Mouse (Mus musculus) embryo, embryonic 11 days (tissue): Measurements from ENCODE around the gene Tango6.

Source experiments
- DNase-seq: peaks from one replicate; pipeline ENCODE4 v3.0.0-alpha.2; 2015

Gene Tango6

GRCm38 (mm10) chr8:106701360-106701759 is 18.5 kb downstream of the Tango6 start:
- no peak for DNase-seq

- no peak for DNase-seq
Observed at GRCm38 (mm10) chr8:106704199-106704900, 21.5 kb downstream of the Tango6 start.

DNA sequence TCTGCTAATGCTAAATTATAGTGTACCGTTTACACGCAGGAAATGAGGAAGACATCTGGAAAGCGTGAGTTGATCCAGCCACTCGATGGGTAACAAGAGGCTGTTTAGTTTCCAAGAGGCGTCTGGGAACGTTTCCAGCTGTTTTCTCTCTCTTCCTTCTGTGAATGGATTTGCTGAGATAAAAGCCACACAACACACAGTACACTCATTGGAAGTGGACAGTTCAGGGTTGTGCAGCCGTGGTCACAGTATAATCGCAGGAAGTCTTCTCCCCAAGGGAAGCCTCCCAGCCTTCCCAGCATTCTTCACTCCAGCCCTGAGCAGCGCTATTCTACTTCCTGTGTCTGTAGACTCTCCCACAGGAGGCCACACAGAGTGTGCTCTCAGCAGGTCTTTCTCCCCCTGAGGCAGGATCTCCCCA is 22.0 kb downstream of the Tango6 start:
- peak; percentile 42 for DNase-seq

- DNase-seq, result no peak
Observed at GRCm38 (mm10) chr8:106706194-106706593, 23.3 kb downstream of the Tango6 start.

DNA sequence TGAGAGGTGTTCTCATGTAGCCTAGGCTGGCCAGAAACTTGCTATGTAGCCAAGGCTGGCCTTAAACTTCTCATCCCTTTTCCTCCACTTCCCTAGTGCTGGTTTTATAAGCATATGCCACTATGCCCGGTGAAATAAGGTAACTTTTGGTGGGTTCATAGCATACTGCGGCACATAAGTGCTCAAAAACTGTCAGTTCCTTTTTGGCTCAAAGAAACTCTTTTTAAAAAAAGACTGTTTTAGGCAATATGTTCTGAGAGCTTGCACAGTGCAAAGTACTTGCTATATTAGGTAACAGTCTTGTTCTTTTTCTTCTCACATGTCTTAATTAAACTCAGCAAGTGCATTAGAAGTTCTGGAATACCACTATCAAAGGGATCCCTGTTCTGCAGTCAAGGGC is 27.1 kb downstream of the Tango6 start:
- no peak for DNase-seq

- DNase-seq, result no peak
Observed at GRCm38 (mm10) chr8:106712487-106712886, 29.6 kb downstream of the Tango6 start.

DNA sequence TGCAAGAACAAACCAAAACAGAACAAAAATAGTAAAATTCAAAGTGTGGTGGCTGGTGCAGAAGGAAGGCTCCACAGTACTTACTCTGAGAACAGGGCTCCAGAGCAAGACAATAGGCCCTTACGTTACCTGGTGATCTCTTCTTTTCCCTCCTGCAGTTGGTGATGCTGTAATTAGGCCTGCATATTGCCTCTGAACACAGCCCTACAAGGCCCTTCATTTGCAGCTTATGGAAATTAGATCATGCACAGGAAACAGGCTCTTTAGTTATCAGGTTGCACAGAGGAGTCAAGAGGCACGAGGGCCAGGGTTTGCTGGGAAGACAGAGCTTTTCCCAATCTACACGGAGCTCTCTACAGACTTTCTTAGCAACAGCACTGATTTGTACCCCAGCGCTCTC is 31.4 kb downstream of the Tango6 start:
- DNase-seq, result no peak

DNA sequence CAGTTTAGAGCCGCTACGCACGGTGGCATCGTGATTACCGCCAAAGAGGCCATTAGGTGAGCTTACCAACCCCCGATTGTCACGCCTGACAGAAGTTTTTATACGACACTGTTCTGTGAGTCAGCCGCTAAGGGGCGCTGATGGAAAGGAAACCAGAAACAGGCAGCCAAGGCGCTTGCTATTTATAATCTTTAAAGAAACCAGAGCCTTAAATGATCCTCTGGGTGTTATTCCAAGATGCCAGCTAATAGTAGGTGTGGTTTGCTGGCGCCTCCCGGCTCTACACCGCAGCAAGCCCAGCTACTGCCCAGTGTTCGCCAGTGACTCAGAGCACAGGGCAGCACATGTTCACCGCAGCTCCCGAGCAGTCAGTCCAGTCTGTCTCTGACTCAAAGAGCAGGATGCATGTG is 35.2 kb downstream of the Tango6 start:
- peak; percentile 84 for DNase-seq

- no peak for DNase-seq
Observed at GRCm38 (mm10) chr8:106720921-106721320, 38.1 kb downstream of the Tango6 start.

DNA sequence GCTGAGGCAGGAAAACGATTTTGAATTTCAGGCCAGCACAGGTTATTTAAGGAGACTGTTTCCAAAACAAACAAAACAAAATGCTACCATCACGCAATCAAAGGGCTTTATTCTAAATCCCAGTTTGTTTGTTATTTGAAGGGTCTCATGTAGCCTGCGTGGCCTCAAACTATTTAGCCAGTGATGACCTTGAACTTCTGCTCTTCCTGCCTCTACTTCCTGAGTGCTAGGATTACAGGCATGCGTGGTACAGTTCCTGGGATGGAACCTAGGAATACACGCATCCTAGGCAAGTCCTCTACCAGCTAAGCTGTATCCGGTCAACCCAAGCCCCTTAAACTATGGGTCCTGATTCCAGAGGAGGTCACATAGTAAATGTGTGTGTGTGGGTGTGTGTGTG is 39.6 kb downstream of the Tango6 start:
- DNase-seq, result no peak

DNA sequence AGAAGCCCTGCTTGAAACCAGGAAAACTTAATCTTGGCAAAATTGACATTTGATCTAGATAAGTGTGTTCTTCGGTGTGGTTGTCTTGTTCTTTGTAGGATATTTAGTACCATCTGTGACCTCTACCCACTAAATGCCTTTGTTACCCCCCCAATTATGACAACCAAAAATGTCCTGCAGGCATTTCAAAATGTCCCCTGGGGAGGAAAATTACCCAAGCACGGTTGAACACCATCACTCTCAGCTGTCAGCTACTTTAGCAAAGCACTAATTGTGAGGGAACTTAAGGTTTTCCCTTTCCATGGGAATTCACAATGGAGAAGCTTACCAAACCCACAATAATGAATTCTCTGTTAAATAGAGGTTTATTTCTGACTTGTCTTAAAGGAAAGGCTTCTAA is 41.1 kb downstream of the Tango6 start:
- DNase-seq, result peak; percentile 45

DNA sequence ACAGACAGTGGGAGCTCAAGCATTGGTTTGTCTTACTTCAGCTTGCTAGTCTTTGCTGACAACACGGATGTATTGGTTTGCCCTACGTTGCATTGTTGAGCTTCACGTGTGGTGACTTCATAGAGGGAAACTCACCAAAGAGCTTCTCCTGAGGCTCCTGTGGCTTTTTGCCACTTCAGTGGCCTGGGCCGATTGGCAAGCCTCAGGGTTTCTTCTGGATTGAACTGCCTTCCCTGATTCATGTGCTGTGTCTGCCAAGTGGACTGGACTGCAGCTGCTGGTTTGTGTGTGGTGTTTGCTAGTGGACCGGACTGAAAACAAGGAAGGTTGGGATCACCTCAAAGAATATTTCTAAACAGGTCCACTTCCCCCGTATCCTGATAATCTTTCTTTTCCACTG is 43.7 kb downstream of the Tango6 start:
- no peak for DNase-seq

DNA sequence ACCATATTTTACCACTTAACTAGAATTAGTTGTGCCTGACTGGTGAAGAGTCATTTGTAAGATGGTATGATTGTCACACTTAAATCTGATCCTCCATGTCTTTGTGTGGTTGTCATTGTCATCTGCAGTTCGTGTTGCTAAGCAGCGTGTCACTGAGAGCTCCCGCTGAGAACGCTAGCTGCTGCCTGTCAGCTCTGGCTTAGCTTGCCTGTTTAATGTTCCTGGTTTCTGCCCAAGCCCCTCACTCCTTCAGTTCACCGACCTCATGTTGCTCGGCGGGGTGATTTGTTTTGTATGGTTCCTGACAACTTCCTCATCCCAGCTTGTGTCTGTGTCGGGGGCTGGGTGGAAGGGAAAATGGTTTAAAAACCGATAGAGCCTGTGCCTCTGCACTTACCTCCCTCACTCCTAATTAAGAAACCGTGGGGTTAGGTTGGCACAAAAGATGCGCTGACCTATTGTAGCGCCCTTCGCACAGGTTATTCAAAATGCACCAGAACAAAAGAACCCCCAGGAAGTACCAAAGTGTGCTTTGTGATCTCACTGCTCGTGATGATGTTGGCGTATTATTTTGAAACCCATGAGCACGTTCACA is 44.5 kb downstream of the Tango6 start:
- peak; percentile 78 for DNase-seq

GRCm38 (mm10) chr8:106727889-106728288 is 45.0 kb downstream of the Tango6 start:
- DNase-seq, result no peak

DNA sequence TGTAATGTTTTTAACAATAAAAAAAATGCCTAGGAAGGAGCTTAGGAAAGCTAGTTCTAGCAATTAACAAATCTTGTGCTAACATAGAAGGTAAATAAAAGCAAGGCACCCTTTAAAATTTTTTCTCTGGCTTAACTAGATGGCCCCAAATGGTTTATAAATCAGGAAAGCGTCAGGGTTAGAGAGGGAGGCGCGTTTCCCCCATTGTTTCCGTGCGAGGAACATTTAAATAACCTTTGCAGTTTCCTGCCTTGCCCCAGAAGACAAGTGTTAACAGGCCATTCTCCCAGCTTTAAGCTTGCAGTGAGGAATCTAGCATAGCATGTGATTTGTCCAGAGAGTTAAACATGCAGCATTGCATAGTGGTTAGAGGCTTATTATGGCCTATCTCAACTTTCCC is 50.1 kb downstream of the Tango6 start:
- no peak for DNase-seq

GRCm38 (mm10) chr8:106733703-106734102 is 50.8 kb downstream of the Tango6 start:
- DNase-seq, result no peak

- peak; percentile 68 for DNase-seq
Observed at GRCm38 (mm10) chr8:106734222-106734621, 51.4 kb downstream of the Tango6 start.

DNA sequence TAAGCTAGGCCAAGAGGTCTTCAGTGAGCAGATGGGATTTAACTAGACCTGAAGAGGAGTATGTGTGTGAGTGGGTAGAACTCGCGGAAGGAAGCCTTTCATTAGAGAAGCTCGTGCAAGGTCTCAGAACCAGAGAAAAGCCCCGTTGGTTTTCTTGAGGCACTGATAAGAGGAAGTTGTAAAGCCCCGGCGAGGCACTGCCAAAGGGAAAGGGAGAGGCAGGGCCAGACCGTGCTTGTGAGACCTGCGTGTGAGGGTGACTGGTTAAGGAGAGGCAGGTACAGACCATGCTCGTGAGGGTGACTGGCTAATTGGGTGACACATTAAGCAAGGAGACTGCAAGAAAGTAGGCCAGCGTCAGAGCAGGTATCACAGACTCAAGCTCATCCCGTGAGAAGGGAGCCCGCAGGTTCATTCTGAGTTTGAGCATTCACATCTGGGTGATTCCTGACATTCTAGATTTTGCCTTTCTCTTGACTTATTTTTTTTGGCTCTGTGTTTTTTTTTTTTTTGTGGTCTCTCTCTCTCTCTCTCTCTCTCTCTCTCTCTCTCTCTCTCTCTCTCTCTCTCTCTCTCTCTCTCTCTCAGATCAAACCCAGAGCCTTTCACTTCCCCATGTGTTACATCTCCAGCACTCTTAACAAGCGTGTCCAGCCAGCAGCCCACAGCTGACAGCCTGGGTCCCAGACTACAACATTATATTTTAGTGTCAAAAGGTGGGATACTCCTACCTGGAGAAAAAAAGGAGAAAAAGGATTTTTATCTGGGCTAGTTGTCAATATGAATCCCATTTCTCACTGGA is 54.2 kb downstream of the Tango6 start:
- DNase-seq, result no peak

DNA sequence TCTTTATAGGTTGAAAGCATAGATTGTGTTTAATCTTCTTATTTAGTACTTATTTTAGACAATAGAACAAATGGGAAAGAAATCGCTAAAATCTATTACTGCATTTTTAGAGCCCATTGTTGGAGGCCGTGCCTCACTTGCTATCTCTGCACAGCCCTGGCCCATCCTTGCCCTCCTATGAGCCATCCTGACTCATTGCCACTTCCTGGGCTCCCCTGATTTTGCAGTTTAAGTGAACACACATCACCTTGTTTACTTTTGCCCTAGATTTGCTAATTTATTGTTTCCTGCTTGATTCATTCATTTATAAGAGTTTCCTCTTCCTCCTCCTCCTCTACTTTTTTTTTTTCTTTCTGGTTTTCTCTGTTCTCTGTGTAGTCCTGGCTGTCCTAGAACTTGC is 55.0 kb downstream of the Tango6 start:
- no peak for DNase-seq

DNA sequence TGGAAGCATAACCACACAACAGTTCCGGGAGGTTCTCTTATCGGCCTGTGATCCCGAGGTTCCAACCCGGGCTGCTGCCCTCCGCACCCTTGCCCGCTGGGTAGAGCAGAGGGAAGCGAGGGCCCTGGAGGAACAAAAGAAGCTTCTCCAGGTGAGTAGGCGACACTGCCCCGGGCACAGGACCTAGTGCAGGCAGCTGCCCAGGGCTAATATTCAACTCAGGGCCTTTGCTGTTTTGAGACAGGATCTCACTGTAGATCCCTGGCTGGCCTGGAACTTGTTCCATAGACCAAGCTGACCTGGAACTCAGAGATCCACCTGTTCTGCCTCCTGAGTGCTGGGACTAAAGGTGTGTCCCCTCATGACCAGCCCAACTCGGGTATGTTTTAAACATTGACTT is 59.5 kb downstream of the Tango6 start:
- no peak for DNase-seq

DNA sequence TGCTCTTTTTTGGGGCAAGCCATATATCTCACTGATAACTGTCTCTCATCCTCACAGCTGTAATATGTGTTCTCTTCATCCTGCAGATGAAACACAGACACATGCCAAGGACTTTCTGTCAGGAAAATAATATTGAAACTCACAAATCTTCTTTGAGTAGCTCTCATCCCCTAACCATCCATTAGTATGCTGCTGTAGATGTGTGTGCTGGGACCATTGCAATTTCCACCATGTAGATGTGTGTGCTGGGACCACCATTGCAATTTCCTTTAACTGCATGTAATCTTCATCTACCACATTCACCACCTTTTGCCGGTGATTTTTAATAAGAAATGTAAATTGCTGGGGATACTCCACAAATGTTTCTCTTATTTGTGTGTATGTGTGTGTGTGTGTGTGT is 60.5 kb downstream of the Tango6 start:
- DNase-seq, result no peak

GRCm38 (mm10) chr8:106753436-106753835 is 70.6 kb downstream of the Tango6 start:
- no peak for DNase-seq

DNA sequence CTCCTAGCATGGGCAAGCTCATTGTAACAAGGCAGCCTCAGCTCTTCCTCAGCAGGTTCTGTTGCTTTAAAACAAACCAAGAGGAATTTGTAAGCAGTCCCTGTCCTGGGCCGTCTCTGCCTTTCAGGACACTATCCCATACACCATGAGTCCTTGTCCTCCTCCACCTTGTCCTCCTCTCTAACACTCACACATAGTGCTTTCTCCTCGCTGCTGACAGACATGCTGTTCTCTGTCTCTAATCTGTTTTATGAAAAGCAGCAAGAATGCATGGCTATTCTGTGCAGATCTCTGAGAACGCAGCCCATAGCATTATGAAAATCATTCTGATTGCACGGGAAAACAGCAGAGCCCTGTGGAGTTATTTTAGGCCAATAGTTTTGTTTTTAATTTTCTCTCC is 78.4 kb downstream of the Tango6 start:
- no peak for DNase-seq
